Mouse (Mus musculus): ENCODE results near the gene Trim7. TPM values are rescaled to one million over a fixed set of nuclear protein-coding genes. Genes with fewer than 3 reads are reported as not detected.

Trim7 gene
- total and polyA plus RNA-seq, 3 experiments = 0.81 to 1.3 TPM; not detected in 1

DNA sequence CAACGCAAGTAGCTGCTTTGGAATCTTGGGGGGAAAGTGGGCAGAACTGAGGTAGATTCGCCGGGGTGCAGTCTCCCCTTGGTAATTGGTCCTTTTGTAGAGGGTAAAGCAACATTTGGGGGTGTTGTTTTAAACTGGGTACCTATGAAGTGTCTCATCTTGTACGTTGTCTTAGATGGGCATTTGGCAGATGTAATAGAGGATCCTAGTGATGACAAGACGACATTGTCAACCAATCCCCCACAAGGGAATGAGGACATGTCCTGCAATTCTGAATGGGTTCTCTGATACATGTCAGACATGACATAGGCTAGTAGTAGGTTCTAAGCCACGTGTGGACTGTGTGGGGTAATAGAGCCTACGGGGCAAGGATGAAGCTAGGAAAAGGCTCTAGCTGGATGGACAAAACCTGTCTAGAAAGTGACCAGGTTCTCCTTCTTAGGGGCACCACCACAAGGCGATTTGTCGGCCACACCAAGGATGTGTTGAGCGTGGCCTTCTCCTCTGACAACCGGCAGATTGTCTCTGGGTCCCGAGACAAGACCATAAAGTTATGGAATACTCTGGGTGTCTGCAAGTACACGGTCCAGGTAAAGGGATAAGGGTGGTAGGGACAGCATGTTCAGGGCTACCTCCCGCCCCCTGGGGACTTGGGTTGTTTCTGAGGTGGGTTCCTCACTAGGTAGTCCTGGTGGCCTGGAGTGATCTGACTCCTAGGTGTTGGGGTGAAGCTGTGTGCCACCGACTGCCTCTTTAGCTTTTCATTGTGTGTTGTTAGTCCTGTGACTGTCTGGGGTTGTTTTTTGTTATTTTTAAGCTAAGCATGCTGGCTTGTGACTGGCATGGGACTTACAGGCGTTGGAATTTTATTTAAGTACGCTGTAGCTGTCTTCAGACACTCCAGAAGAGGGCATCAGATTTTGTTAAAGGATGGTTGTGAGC is 23.8 kb upstream of the Trim7 start:
- Histone ChIP-seq H3K36me3 (ENCODE audit: control insufficient read depth in 1 of 2, insufficient read depth in 2 of 2, low read length in 2 of 2) (peaks cover 39 to 49% of the 10 kb centered on the region in 2 experiments), H3K79me2 (ENCODE audit: control insufficient read depth, insufficient read depth, low read length, poor library complexity) (peaks cover 58% of the 10 kb centered on the region), H3K4me3 (ENCODE audit: control insufficient read depth in 1 of 2, insufficient read depth in 1 of 2, low read depth in 2 of 2, low read length in 2 of 2) (peak overlapping the region; percentile 78 to 96), H3K27ac (ENCODE audit: control insufficient read depth, low read depth, low read length) (peak overlapping the region; percentile 96), H3K4me1 (ENCODE audit: control insufficient read depth in 1 of 2, insufficient read depth in 2 of 2, low read length in 2 of 2) (peaks cover 2 to 21% of the 10 kb centered on the region in 2 experiments; a peak in 3 of 4 replicates), H3K27me3 (ENCODE audit: control insufficient read depth in 1 of 2, insufficient read depth in 2 of 2, low read length in 2 of 2) (no peaks in the 10 kb centered on the region), H3K9ac (ENCODE audit: control insufficient read depth, low read depth, low read length, poor library complexity, severe bottlenecking) (peak overlapping the region; percentile 97), H3K9me3 (replicated peaks; ENCODE audit: insufficient read depth, low read length) (no peaks in the 10 kb centered on the region)
- DNase-seq (ENCODE audit: low read depth, low spot score) = peak; percentile 59
- no peak for TF ChIP-seq RCOR1 (IDR thresholded peaks at IDR 0.05; ENCODE audit: low read depth, low read length)
- no peak for TF ChIP-seq POLR2AphosphoS5 (IDR thresholded peaks at IDR 0.05; ENCODE audit: borderline replicate concordance, low read depth, low read length)
- no peak for TF ChIP-seq TCF12 (IDR thresholded peaks at IDR 0.05; ENCODE audit: low read depth, low read length)
- no peak for TF ChIP-seq HCFC1 (IDR thresholded peaks at IDR 0.05; ENCODE audit: low read depth, low read length)
- 0 out of 2 replicates have a peak, but pooled peaks have one; percentile 30 for TF ChIP-seq POLR2AphosphoS2 (IDR thresholded peaks at IDR 0.05; ENCODE audit: low read length)
- TF ChIP-seq ZMIZ1 (IDR thresholded peaks at IDR 0.05; ENCODE audit: low read depth, low read length) = no peak
- TF ChIP-seq CHD1 (IDR thresholded peaks at IDR 0.05; ENCODE audit: low read depth, low read length) = peak; percentile 91
- TF ChIP-seq ZNF384 (IDR thresholded peaks at IDR 0.05; ENCODE audit: low read depth, low read length) = no peak
- TF ChIP-seq MAFK (IDR thresholded peaks at IDR 0.05; ENCODE audit: borderline replicate concordance, low read depth, low read length) = no peak
- no peak for TF ChIP-seq TAL1 (IDR thresholded peaks at IDR 0.05; ENCODE audit: low read length)
- peak in 1 of 2 experiments; percentile 61; a peak in 2 of 4 replicates for TF ChIP-seq POLR2A (IDR thresholded peaks at IDR 0.05; ENCODE audit: control insufficient read depth in 1 of 2, insufficient read depth in 1 of 2, low read depth in 1 of 2, low read length in 2 of 2, poor library complexity in 1 of 2)
- no peak for TF ChIP-seq KAT2A (conservative IDR thresholded peaks at IDR 0.05; ENCODE audit: low read depth, low read length)
- TF ChIP-seq UBTF (IDR thresholded peaks at IDR 0.05; ENCODE audit: borderline replicate concordance, insufficient read depth, low read depth, low read length) = no peak
- TF ChIP-seq ZC3H11A (IDR thresholded peaks at IDR 0.05; ENCODE audit: low read depth, low read length) = no peak
- TF ChIP-seq JUND (IDR thresholded peaks at IDR 0.05; ENCODE audit: low read depth, low read length) = no peak
- no peak for TF ChIP-seq USF2 (IDR thresholded peaks at IDR 0.05; ENCODE audit: borderline replicate concordance in 1 of 2, insufficient read depth in 1 of 2, low read depth in 1 of 2, low read length in 2 of 2)
- TF ChIP-seq MEF2A (IDR thresholded peaks at IDR 0.05; ENCODE audit: extremely low read depth, insufficient replicate concordance, low read depth, low read length, poor library complexity, severe bottlenecking) = no peak
- TF ChIP-seq ELF1 (IDR thresholded peaks at IDR 0.05; ENCODE audit: low read depth, low read length) = no peak
- no peak for TF ChIP-seq RAD21 (IDR thresholded peaks at IDR 0.05; ENCODE audit: low read depth, low read length)
- TF ChIP-seq CTCF (IDR thresholded peaks at IDR 0.05 in 2 of 3, conservative IDR thresholded peaks at IDR 0.05 in 1 of 3; ENCODE audit: control insufficient read depth in 1 of 3, insufficient read depth in 1 of 3, low read depth in 2 of 3, low read length in 3 of 3, poor library complexity in 1 of 3, severe bottlenecking in 1 of 3) = 0 out of 6 replicates have a peak, but pooled peaks of 1 of the 3 experiments have one; percentile 3
- 0 out of 2 replicates have a peak, but pooled peaks have one; percentile 52 for TF ChIP-seq E2F4 (IDR thresholded peaks at IDR 0.05; ENCODE audit: borderline replicate concordance, low read depth, low read length)
- TF ChIP-seq MAZ (IDR thresholded peaks at IDR 0.05; ENCODE audit: low read depth, low read length) = no peak
- no peak for TF ChIP-seq TBP (IDR thresholded peaks at IDR 0.05; ENCODE audit: low read depth, low read length)
- no peak for TF ChIP-seq GATA1 (IDR thresholded peaks at IDR 0.05; ENCODE audit: low read depth, low read length)
- no peak for TF ChIP-seq CHD2 (IDR thresholded peaks at IDR 0.05; ENCODE audit: low read length)
- no peak for TF ChIP-seq MYB (IDR thresholded peaks at IDR 0.05; ENCODE audit: low read depth, low read length)
- TF ChIP-seq BHLHE40 (IDR thresholded peaks at IDR 0.05; ENCODE audit: borderline replicate concordance, low read depth, low read length) = no peak
- TF ChIP-seq SMC3 (IDR thresholded peaks at IDR 0.05; ENCODE audit: low read depth, low read length) = no peak
- TF ChIP-seq MAX (IDR thresholded peaks at IDR 0.05; ENCODE audit: low read length) = no peak; the same call in 1 of the 2 replicates
- TF ChIP-seq SIN3A (IDR thresholded peaks at IDR 0.05; ENCODE audit: low read length) = no peak
- no peak for TF ChIP-seq NRF1 (IDR thresholded peaks at IDR 0.05; ENCODE audit: insufficient read depth, low read depth, low read length, poor library complexity, severe bottlenecking)
- peak; percentile 43; the same call in 1 of the 2 replicates for TF ChIP-seq MXI1 (IDR thresholded peaks at IDR 0.05; ENCODE audit: low read depth, low read length)
- no peak for TF ChIP-seq EP300 (IDR thresholded peaks at IDR 0.05; ENCODE audit: low read depth in 1 of 2, low read length in 2 of 2)
- TF ChIP-seq NELFE (IDR thresholded peaks at IDR 0.05; ENCODE audit: low read depth, low read length) = no peak
- no peak for TF ChIP-seq ZKSCAN1 (IDR thresholded peaks at IDR 0.05; ENCODE audit: low read depth, low read length)
